Mouse (Mus musculus) olfactory bulb, adult 2 months (tissue): Measurements from ENCODE around the gene Celf5. TPM values are rescaled to one million over a fixed set of nuclear protein-coding genes. Genes with fewer than 3 reads are reported as not detected.

Experiments
- H3K27ac ChIP-seq: fragments of 200-500 bp; 2 replicates; pipeline ENCODE4 v1.5.1; 2012; ENCODE audit warnings: low read depth, low read length; ENCODE audit not compliant: insufficient read depth
- H3K4me1 ChIP-seq: fragments of 200-500 bp; 2 replicates; pipeline ENCODE4 v1.6.1; 2012; ENCODE audit warnings: low read length; ENCODE audit not compliant: control insufficient read depth, insufficient read depth
- H3K4me3 ChIP-seq: fragments of 200-500 bp; 2 replicates; pipeline ENCODE4 v1.5.1; 2012; ENCODE audit warnings: mild to moderate bottlenecking, low read depth, low read length, moderate library complexity; ENCODE audit not compliant: insufficient read depth
- CTCF ChIP-seq: fragments of 200-500 bp; IDR thresholded peaks from 2 replicates; pipeline ENCODE4 v1.5.1; 2012; ENCODE audit warnings: low read depth, mild to moderate bottlenecking, low read length, moderate library complexity; ENCODE audit not compliant: insufficient read depth
- POLR2A ChIP-seq: fragments of 200-500 bp; IDR thresholded peaks from 2 replicates; pipeline ENCODE4 v1.6.1; 2012; ENCODE audit warnings: mild to moderate bottlenecking, low read depth, low read length, moderate library complexity; ENCODE audit not compliant: insufficient read depth
- WGBS: fragments of 180-500 bp; shearing (Covaris S2); methylation state at CpG from one replicate; pipeline ENCODE4 v1.1.7; 2018; 5-methylcytosine and 5-hydroxymethylcytosine counted together
- polyA plus RNA-seq: library from polyadenylated mRNA; stranded (reverse); fragments of >200 nt; gene quantifications from 2 replicates; pipeline ENCODE4 v1.2.4, GENCODE M21; 2012; ENCODE audit warnings: low replicate concordance; ENCODE audit not compliant: missing spikeins, insufficient read depth, insufficient read length

Gene Celf5
- polyA plus RNA-seq, 1 experiment: not detected

DNA sequence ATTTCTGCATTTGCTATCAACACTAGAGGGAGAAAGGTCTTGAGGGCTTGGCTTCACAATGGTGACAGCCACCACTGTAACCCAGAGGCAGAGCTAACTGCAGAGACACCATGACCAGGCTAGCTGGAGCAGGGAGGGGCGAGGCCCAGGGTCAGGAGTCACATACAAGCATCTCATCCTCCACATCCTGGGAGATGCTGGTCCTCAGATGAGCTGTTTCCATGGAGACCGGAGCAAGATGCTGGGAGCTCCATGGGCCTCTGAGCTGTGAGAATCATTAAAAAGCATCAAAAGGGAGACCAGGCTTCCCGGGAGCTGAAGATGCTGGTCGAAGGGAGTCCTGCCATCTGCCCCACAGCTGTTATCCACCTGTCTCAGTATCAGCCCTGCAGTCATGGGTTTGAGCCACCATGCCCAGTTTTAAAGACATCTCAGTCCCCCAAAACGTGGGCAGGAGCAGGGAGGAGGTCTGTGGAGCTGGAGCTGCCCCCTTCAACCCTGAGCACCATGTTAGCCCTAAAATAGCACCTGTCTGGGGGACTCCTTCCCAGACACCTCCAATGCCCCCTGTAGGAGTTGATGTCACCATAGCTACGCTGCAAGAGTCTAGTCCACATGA lies 2.0 kb upstream of the Celf5 start:
- 29% methylated on average over 6 of the region's 6 CpGs for WGBS
- peak overlapping the region; percentile 90 for H3K27ac ChIP-seq
- H3K4me3 ChIP-seq: no peak overlapping the region
- H3K4me1 ChIP-seq: peaks cover 30% of the 10 kb centered on the region
- no peak for TF ChIP-seq POLR2A
- TF ChIP-seq CTCF: no peak

DNA sequence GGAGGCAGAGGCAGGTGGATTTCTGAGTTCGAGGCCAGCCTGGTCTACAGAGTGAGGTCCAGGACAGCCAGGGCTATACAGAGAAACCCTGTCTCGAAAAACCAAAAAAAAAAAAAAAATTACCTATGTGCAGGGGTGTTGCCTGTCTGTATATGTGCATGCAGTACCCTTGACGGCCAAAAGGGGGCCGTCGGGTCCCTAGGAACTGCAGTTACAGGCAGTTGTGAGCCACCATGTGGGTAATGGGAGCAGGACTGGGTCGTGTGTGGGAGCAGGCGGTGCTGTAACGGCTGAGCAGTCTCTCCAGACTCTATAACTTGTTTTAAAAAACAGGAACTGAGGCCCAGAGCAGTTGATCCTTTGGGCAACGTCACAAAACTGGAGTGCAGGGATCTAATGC lies 1.5 kb upstream of the Celf5 start:
- WGBS: 14% methylated on average over 9 of the region's 9 CpGs
- Histone ChIP-seq H3K4me3 (no peak overlapping the region), H3K27ac (peak overlapping the region; percentile 90), H3K4me1 (peaks cover 31% of the 10 kb centered on the region)
- TF ChIP-seq POLR2A: no peak
- TF ChIP-seq CTCF: peak; percentile 45; the same call in 1 of the 2 replicates

- Histone ChIP-seq H3K27ac (peak overlapping the region; percentile 76), H3K4me3 (peak overlapping the region; percentile 62), H3K4me1 (peaks cover 50% of the 10 kb centered on the region)
- TF ChIP-seq POLR2A (no peak), CTCF (0 out of 2 replicates have a peak, but pooled peaks have one; percentile 5)
- WGBS: 3% methylated on average over 35 of the region's 35 CpGs
These were observed 640 bp downstream of the Celf5 start for GRCm38 (mm10) chr10:81481605-81482532.

DNA sequence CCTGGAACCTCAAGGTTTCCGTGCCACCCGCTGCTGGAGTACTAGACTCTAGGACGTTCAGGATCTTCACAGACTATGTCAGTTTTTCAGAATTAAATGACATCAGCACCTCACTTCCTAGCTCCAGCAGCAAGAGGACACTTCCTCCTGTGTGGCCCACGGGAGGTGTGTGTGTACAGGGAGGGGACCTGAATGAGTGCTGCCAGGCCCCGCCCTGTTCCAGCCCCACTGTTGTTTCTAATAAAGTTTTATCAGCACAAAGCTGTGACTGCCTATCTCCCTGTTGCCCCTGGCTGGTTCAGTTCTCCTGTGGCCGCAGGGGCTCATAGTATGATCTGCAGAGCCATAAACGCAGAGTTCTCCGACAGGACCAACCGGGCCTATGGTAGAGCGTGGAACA lies 8.0 kb downstream of the Celf5 start:
- H3K4me1 ChIP-seq: peaks cover 74% of the 10 kb centered on the region
- peak overlapping the region; percentile 98; the same call in 1 of the 2 replicates for H3K27ac ChIP-seq
- WGBS: 76% methylated on average over 10 of the region's 10 CpGs
- TF ChIP-seq CTCF (no peak), POLR2A (no peak)
- H3K4me3 ChIP-seq: no peak overlapping the region

DNA sequence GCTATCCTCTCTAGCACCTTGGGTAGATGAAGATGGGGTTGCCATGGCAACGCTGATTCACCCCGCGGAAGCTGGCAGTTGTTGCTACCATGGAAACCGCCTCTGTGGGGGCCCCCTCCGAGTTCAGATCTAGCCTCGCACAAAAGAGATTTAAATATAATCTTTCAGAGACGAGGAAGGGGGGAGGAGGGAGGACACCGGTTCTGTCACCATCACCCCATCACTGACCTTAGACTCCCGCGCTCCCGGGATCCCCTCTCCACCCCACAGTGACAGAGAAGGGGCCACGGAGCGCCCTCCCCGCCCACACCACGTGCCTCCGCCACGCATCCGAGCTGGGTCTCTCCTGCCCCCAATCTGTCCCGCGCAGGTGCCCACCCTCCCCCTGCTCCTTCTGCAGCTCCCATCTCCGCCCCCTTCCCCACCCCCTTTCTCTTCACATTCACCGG lies 9.5 kb downstream of the Celf5 start:
- Histone ChIP-seq H3K4me3 (peak overlapping the region; percentile 53), H3K4me1 (peaks cover 78% of the 10 kb centered on the region), H3K27ac (peak overlapping the region; percentile 98)
- no peak for TF ChIP-seq CTCF
- no peak for TF ChIP-seq POLR2A
- 2% methylated on average over 21 of the region's 22 CpGs for WGBS

DNA sequence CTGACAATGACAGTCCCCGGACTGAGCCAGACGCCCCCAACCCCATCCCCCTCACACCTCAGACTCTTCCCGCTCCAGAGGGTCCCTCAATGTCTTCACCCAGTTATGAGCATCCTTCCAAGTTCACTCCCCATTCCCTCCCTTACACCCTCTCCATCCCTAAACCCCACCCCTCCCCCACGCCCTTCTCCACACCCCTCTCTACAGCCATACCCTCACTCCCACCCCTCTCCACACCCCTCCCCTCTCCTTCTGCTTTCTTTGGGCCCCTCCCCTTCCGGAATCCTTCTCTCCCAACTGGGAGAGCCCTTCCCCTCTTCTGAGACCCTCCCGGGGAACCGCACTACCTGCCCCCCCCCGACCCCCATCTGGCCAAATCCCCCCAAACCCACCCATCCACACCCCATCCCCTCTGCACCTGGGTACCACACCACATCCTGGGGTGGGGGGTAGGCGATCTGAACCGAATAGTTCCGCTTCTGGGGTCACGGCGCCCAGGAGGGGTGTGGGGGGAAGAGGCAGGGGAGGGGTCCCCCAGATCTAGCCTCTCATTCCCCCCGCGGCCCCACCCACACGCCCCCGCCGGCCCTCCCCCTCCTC lies 10.0 kb downstream of the Celf5 start:
- 5% methylated on average over 18 of the region's 18 CpGs for WGBS
- H3K27ac ChIP-seq: peak overlapping the region; percentile 58
- TF ChIP-seq CTCF: no peak
- TF ChIP-seq POLR2A: no peak
- H3K4me3 ChIP-seq: peak overlapping the region; percentile 42
- H3K4me1 ChIP-seq: peaks cover 76% of the 10 kb centered on the region

- TF ChIP-seq POLR2A: no peak
- no peak for TF ChIP-seq CTCF
- H3K4me3 ChIP-seq: no peak overlapping the region
- peaks cover 63% of the 10 kb centered on the region for H3K4me1 ChIP-seq
- 54% methylated on average over 18 of the region's 18 CpGs for WGBS
- H3K27ac ChIP-seq: no peak overlapping the region
These were observed 12.1 kb downstream of the Celf5 start for GRCm38 (mm10) chr10:81470454-81470853.

DNA sequence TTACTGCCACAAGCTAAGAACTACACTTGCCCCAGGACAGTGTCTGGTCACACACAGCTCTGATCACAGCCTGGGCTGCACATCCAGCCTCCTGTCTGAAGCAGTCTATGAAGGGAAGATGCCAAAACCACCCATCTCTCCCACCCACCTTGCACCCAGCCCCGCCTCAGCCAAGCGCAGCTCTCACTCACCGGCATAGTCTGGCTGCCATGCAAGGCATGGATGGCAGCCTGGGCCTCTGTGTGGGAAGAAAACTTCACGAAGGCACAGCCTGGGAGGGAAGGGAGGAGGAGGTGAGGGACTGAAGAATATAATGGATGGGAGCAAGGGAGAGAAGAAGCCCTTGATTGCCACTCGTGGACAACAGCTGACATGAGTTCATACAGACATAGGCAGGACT lies 13.3 kb downstream of the Celf5 start:
- 48% methylated on average over 5 of the region's 5 CpGs for WGBS
- Histone ChIP-seq H3K4me3 (no peak overlapping the region), H3K27ac (no peak overlapping the region), H3K4me1 (peaks cover 64% of the 10 kb centered on the region)
- TF ChIP-seq POLR2A (no peak), CTCF (no peak)
